Mouse (Mus musculus): ENCODE measurements around the gene Cfap43.

- TF ChIP-seq E2F4 (IDR thresholded peaks at IDR 0.05; ENCODE audit: insufficient replicate concordance, low read depth, low read length), result no peak
- no peak for TF ChIP-seq ELF1 (IDR thresholded peaks at IDR 0.05; ENCODE audit: low read depth, low read length)
- TF ChIP-seq MXI1 (IDR thresholded peaks at IDR 0.05; ENCODE audit: low read depth, low read length), result no peak
- TF ChIP-seq ZMIZ1 (IDR thresholded peaks at IDR 0.05; ENCODE audit: low read depth, low read length), result no peak
- no peak for TF ChIP-seq JUND (conservative IDR thresholded peaks at IDR 0.05; ENCODE audit: low read depth, low read length)
- TF ChIP-seq POLR2A (IDR thresholded peaks at IDR 0.05; ENCODE audit: low read depth, low read length), result no peak
- no peak for TF ChIP-seq EP300 (IDR thresholded peaks at IDR 0.05; ENCODE audit: low read length)
- no peak for TF ChIP-seq POLR2AphosphoS2 (IDR thresholded peaks at IDR 0.05; ENCODE audit: low read depth, low read length)
- no peak for TF ChIP-seq TCF12 (IDR thresholded peaks at IDR 0.05; ENCODE audit: low read depth, low read length)
- no peak for TF ChIP-seq ZKSCAN1 (IDR thresholded peaks at IDR 0.05; ENCODE audit: borderline replicate concordance, low read depth, low read length)
- no peak for TF ChIP-seq MAX (IDR thresholded peaks at IDR 0.05; ENCODE audit: low read length)
These were observed 138.1 kb downstream of the Cfap43 start for GRCm38 (mm10) chr19:47780972-47781371.
